Mouse (Mus musculus) C2C12 (cell line): ENCODE data around the gene Sfrp5. TPM values are rescaled to one million over a fixed set of nuclear protein-coding genes. Genes with fewer than 3 reads are reported as not detected.

Source experiments
- H3K27me3 ChIP-seq: one replicate; pipeline ENCODE4 v1.6.1; 2011; ENCODE audit not compliant: control insufficient read depth, insufficient read depth, insufficient read length
- H3K36me3 ChIP-seq: one replicate; pipeline ENCODE4 v1.6.1; 2011; ENCODE audit not compliant: control insufficient read depth, insufficient read depth
- H3K4me3 ChIP-seq: one replicate; pipeline ENCODE4 v1.5.1; 2011; ENCODE audit warnings: mild to moderate bottlenecking, control low read depth; ENCODE audit not compliant: poor library complexity, insufficient read depth, severe bottlenecking
- H3K79me2 ChIP-seq: one replicate; pipeline ENCODE4 v1.6.1; 2011; ENCODE audit not compliant: control insufficient read depth, insufficient read depth
- H3K79me3 ChIP-seq: one replicate; pipeline ENCODE4 v1.6.1; 2011; ENCODE audit warnings: low read depth, control low read depth
- H3ac ChIP-seq: one replicate; pipeline ENCODE3; 2011; ENCODE audit warnings: low read depth; ENCODE audit not compliant: control insufficient read depth, insufficient read length
- CEBPB ChIP-seq: IDR thresholded peaks from one replicate; pipeline ENCODE4 v1.6.1; 2011; ENCODE audit warnings: low read depth, mild to moderate bottlenecking, control low read depth, moderate library complexity
- CTCF ChIP-seq: IDR thresholded peaks from one replicate; pipeline ENCODE4 v1.5.1; 2011; ENCODE audit not compliant: control insufficient read depth, insufficient read depth, insufficient read length
- FOSL1 ChIP-seq: IDR thresholded peaks from one replicate; pipeline ENCODE4 v1.8.0; 2011; ENCODE audit warnings: mild to moderate bottlenecking, low read length; ENCODE audit not compliant: poor library complexity, insufficient read depth, severe bottlenecking
- MAX ChIP-seq: IDR thresholded peaks from one replicate; pipeline ENCODE4 v1.6.1; 2011; ENCODE audit warnings: mild to moderate bottlenecking, control low read depth
- MYOD1 ChIP-seq: IDR thresholded peaks from one replicate; pipeline ENCODE4 v1.6.1; 2011; ENCODE audit warnings: low read depth; ENCODE audit not compliant: control insufficient read depth, insufficient read length
- MYOG ChIP-seq: IDR thresholded peaks from one replicate; pipeline ENCODE4 v1.6.1; 2011; ENCODE audit not compliant: control insufficient read depth, insufficient read length; ENCODE audit errors: extremely low read depth
- USF1 ChIP-seq: IDR thresholded peaks from one replicate; pipeline ENCODE4 v1.6.1; 2011; ENCODE audit warnings: low read depth, mild to moderate bottlenecking, control low read depth, moderate library complexity
- polyA plus RNA-seq: library from polyadenylated mRNA; unstranded; fragments of >200 nt; fragmentation: generic; extraction: Trizol; gene quantifications from one replicate; pipeline ENCODE4 v1.2.1, GENCODE M21; 2012; ENCODE audit warnings: missing spikeins

Sfrp5 gene
- polyA plus RNA-seq, 1 experiment = not detected

- H3K4me3 ChIP-seq = no peak overlapping the region
- peaks cover 37% of the 10 kb centered on the region for H3K79me2 ChIP-seq
- peaks cover 26% of the 10 kb centered on the region for H3K36me3 ChIP-seq
- TF ChIP-seq USF1 (no peak), CTCF (peak; percentile 57)
- H3K79me3 ChIP-seq = peaks cover 22% of the 10 kb centered on the region
- H3K27me3 ChIP-seq = no peaks in the 10 kb centered on the region
- H3ac ChIP-seq = no peak overlapping the region
Observed at GRCm38 (mm10) chr19:42151990-42152389, 50.1 kb downstream of the Sfrp5 start.

GRCm38 (mm10) chr19:42148569-42148860, 53.5 kb downstream of the Sfrp5 start:
- no peak for TF ChIP-seq MYOG
- no peak for TF ChIP-seq FOSL1
- TF ChIP-seq MAX = no peak
- no peak for TF ChIP-seq MYOD1
- no peak for TF ChIP-seq CEBPB
- no peak for TF ChIP-seq CTCF
- TF ChIP-seq USF1 = no peak
- no peaks in the 10 kb centered on the region for H3K27me3 ChIP-seq
- H3K4me3 ChIP-seq = peak overlapping the region; percentile 65
- peak overlapping the region; percentile 87 for H3ac ChIP-seq
- H3K79me2 ChIP-seq = peaks cover 37% of the 10 kb centered on the region
- H3K79me3 ChIP-seq = peaks cover 22% of the 10 kb centered on the region
- H3K36me3 ChIP-seq = peaks cover 26% of the 10 kb centered on the region

Other genes starting within 250 kb of the Sfrp5 start
- 21.9 TPM for gene Mms19, start 221.1 kb downstream of the Sfrp5 start, polyA plus RNA-seq
- 73.0 TPM for gene Ubtd1, start 220.5 kb downstream of the Sfrp5 start, polyA plus RNA-seq
- gene Ankrd2, start 166.3 kb downstream of the Sfrp5 start, polyA plus RNA-seq = 0.15 TPM
- 0.30 TPM for gene Hoga1, start 156.6 kb downstream of the Sfrp5 start, polyA plus RNA-seq
- 0.18 TPM for gene 4933411K16Rik, start 150.0 kb downstream of the Sfrp5 start, polyA plus RNA-seq
- 16.5 TPM for gene Morn4, start 115.9 kb downstream of the Sfrp5 start, polyA plus RNA-seq
- 18.7 TPM for gene Pi4k2a, start 111.8 kb downstream of the Sfrp5 start, polyA plus RNA-seq
- gene Avpi1, start 73.2 kb downstream of the Sfrp5 start, polyA plus RNA-seq = 92.7 TPM
- gene Marveld1, start 54.9 kb downstream of the Sfrp5 start, polyA plus RNA-seq = 33.0 TPM
- 11.3 TPM for gene Zfyve27, start 38.3 kb downstream of the Sfrp5 start, polyA plus RNA-seq
- gene Golga7b, start 45.3 kb upstream of the Sfrp5 start, polyA plus RNA-seq = 0.04 TPM
- not detected for gene Crtac1, start 229.5 kb upstream of the Sfrp5 start, polyA plus RNA-seq